Mouse (Mus musculus): ENCODE results near the gene Tmem51. TPM values are rescaled to one million over a fixed set of nuclear protein-coding genes. Genes with fewer than 3 reads are reported as not detected.
A peak's percentile ranks its signal among the peaks of the same experiment; 100 is the strongest.
"Not testable (repeated sequence)": the region's sequence is repeated elsewhere in the genome, so short reads cannot be mapped to it uniquely, and the experiment has no call there.

Tmem51 gene
- total RNA-seq, 2 experiments from 2014 or later = 2.5 to 2.8 TPM

DNA sequence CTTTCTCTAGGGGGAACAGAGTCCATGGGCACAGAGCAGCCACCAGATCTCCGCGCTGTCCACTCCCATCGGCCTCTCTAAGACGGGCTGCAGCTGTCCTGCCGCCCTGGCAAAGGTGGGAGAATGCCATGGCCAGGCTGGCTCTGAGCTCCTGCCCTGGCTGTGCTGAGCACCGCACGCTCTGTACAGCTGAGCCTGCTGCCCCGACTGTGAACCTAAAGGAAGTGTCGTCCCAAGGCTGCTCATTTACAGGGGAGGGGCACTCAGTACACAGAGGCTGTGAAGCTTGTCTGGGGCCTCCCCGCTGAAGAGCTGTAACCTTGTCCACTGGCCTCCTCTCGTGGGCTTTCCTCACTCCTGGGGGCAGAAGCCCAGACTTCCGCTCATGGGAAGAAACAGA, 39.7 kb downstream of the Tmem51 start:
- peak; percentile 58 for DNase-seq

GRCm38 (mm10) chr4:142039662-142040353, 44.3 kb downstream of the Tmem51 start:
- no peak for DNase-seq
- intact Hi-C loops (cut with DNase I; ENCODE audit: low total_unique reads) = loop anchor here (5.0 kb wide), 1 partner anchor 47 kb away; no protein-coding TSS in a partner anchor

More for the DNA sequence above, 39.7 kb downstream of the Tmem51 start:
- intact Hi-C loops (cut with DNase I; ENCODE audit: low total_unique reads) = loop anchor here (5.0 kb wide), 1 partner anchor 43 kb away; no protein-coding TSS in a partner anchor

DNA sequence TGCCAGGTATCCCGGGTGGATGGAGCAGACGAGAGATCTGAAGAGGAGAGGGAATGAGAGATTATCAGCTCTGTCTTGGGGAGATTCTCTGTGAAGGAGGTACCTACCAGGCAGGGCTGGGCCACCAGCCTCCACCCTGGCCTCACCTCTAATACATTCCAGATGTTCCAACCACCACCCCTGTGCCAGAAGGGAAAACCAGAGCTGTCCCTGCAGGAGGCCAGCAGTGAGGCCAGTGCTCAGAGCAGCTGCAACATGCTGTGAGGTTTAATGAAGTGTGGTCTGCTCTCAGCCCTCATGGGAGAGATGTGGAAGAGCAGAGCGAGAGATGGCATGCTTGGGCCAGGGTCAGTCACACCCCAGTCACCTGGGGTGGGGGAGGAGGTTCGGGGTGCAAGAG, 46.2 kb downstream of the Tmem51 start:
- intact Hi-C loops (cut with DNase I; ENCODE audit: low total_unique reads) = no loop called here
- no peak for DNase-seq

DNA sequence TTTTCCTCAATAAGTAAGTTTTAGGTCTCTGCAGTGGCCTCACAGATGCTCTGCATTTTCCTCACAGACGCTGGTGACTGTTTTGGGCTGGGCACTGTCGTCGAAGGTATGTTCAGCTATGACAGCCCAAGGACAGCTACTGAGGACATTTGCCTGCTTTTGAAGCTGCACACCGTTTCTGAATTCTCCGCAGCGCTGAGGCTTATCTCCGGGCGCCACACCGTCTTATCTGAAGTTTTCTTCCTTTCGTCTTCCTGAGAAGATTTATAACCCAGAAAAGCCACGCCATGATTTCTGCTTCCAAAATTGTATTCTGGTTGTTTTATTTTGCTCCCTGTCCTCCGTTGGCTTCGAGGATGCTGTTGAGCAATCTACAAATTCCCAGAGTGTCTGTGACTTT, 55.6 kb downstream of the Tmem51 start:
- intact Hi-C loops (cut with DNase I; ENCODE audit: low total_unique reads) = no loop called here
- no peak for DNase-seq

DNA sequence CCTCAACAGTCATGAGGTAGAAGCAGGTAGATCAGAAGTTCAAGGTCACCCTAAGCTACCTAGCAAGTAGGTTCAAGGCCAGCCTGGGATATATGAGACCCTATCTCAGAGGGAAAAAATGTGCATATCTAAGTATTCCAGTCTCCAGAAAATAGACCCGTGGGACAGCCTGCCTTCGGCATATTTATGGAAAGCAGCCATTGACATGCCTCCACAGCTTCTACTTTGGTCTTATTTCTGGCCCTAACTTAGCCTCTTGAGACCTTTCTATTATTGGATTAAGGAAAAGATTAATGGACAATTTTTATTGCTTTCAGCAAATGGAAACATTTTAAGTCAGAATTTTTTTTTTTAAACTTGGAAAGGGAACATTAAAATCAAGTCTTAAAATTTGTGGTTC, 57.1 kb downstream of the Tmem51 start:
- intact Hi-C loops (cut with DNase I; ENCODE audit: low total_unique reads) = no loop called here
- DNase-seq = no peak

DNA sequence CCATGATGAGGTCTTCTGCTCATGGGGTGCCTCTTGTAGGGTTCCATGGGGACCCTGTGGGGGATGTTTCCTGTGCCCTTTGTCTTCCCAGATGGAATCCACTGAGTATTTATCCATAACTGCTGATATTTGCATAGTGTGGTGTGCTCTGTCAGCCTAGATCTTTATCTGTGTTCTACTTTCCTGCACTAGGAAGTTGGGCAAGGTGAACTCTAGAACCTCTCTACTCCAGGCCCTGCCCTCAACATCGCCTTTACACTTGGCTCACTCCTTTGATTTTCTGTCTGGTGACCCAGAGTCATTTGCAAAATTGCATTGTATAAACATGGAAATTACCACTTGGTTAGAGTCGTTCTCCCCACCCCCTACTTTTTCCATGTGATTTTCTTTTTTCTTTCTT, 59.6 kb downstream of the Tmem51 start:
- no peak for DNase-seq
- intact Hi-C loops (cut with DNase I; ENCODE audit: low total_unique reads) = no loop called here

GRCm38 (mm10) chr4:142023166-142023565, 60.9 kb downstream of the Tmem51 start:
- intact Hi-C loops (cut with DNase I; ENCODE audit: low total_unique reads) = no loop called here

DNA sequence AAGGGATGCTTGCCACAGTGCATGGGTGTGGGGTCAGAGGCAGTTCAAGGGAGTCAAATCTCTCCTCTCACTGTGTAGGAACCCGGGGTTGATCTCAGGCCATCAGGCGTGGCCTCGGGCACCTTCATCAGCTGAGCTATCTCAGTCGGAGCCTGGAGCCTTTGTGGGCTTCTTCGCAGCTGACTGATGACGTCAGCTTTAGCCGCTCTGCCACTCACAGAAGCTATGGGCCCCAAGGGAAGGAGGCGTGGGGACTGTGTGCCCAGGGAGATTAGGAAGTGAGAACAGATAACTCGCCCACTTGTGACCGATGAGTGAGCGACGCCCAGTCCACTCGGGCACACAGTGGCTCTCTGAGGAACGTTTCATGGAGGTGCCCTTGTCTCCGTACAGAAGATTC, 66.4 kb downstream of the Tmem51 start:
- DNase-seq = no peak
- intact Hi-C loops (cut with DNase I; ENCODE audit: low total_unique reads) = no loop called here

More at GRCm38 (mm10) chr4:142023166-142023565, 60.9 kb downstream of the Tmem51 start:
- DNase-seq = no peak

- DNase-seq = peak; percentile 67
- intact Hi-C loops (cut with DNase I; ENCODE audit: low total_unique reads) = no loop called here
These were observed 69.2 kb downstream of the Tmem51 start, which contains the start of gene Fhad1 for GRCm38 (mm10) chr4:142014659-142015608. Fhad1 (minus strand) TSS chr4:142015082.

DNA sequence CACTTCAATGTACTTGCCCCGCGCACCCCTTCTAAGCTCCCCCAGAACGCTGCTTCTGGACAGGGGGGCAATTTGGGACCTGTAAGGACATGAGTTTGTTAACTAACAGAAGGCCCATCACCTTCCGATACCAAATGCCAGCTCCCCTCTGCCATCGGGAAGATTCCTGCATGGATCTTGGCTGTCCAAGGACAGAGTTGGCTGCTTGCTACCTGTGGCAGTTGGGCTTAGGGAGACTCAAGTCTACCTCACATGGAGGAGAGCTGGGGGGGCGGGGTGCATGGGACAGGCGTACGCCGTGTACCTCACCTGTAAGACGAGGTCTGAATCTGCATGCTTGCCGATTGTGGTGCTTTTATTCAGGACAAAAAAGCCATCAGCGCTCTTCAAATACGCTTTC, 72.9 kb downstream of the Tmem51 start:
- intact Hi-C loops (cut with DNase I; ENCODE audit: low total_unique reads) = no loop called here

DNA sequence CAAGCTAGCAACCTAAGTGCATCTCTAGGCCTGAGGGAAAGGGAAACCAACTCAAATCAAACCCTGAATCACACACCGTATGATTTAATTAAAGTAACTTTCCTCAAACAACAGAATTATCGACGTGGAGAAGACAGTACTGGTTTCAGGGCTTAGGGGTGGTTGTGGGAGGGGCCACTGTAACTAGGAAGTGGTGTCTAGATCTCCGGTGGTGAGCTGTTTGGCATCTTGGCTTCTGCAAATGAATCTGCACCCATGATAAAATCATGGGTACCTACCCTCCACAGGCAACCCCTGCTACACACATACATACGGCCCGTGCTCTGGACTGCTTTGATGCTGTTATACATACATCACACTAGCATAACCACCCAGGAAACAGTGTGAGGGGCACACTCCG, 73.7 kb downstream of the Tmem51 start:
- no peak for DNase-seq
- intact Hi-C loops (cut with DNase I; ENCODE audit: low total_unique reads) = no loop called here

More for the DNA sequence above, 72.9 kb downstream of the Tmem51 start:
- DNase-seq = no peak

DNA sequence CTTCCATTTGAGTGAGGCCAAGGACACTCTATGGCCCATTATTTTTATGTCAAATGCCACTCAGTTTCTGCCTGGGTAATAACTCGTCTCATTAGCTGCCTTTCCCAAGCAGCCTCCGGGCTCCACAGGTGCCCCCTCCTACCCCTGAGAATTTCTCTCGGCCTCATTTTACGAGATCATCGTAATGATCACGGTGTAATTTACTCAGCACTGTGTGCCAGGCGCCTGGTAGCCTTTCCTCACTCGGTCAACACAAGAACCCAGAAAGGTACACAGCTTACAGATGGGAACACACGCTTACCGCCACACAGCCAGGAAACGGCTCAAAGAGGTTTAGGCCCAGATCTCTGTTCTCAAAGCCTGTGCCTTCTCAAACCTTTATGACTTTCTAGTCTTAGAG, 75.9 kb downstream of the Tmem51 start:
- intact Hi-C loops (cut with DNase I; ENCODE audit: low total_unique reads) = loop anchor here (5.0 kb wide), 2 partner anchors 94 to 134 kb away; no protein-coding TSS in a partner anchor
- DNase-seq = no peak

- intact Hi-C loops (cut with DNase I; ENCODE audit: low total_unique reads) = no loop called here
- no peak for DNase-seq
These were observed 83.5 kb downstream of the Tmem51 start for GRCm38 (mm10) chr4:142000581-142000980.

DNA sequence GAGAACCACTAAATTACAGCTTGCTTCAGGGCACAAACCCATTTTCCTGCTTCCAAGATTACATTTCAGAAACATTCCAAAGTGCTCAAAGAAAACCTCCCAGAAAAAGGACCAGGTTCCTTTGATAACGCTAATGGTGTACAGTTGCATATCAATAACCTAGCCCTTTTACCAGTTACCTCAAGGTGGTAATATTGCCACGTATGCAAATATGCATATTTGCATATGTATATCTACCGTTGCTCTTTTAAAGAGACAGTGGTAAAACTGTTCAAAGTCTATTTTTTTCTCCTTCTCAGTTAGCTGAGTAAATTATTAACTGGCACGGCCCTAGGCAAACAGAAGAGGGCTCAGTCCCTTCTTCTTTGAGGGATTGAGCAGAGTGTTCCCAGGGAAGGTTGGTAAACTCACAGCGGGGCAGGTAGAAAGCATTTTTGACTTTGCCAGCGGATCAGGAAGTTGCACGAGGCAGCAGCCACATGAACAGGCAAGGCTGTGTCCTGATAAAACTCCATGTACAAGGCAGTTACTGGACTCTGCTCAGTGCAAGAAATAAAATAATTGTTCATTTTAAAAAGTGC, 84.5 kb downstream of the Tmem51 start:
- intact Hi-C loops (cut with DNase I; ENCODE audit: low total_unique reads) = no loop called here
- DNase-seq = no peak

DNA sequence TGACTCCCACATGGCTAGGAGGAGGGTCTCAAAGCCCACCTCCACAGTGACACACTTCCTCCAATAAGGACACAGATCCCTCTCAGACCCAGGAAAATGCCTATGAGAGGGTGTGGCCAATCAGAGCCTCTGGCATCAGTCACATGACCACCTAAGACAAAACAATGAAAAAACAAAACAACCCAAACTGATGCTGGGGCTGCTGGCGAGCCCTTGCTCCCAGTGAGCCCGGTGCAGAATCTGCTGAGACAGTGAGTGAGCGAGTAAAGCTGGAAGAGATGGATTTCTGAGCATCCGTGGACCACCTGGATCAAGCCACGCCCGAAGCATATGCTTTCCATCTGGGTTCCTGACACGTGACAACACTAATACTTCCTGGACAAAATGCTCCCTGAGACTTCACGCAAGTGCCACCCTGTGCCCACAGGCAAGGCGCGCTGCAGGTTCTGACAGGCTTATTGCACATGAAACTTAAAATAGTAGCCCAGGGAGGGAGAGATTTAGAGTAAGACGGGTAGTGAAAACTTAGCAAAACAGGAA, 85.8 kb downstream of the Tmem51 start:
- no peak for DNase-seq
- intact Hi-C loops (cut with DNase I; ENCODE audit: low total_unique reads) = no loop called here

- intact Hi-C loops (cut with DNase I; ENCODE audit: low total_unique reads) = no loop called here
- no peak for DNase-seq
These were observed 87.2 kb downstream of the Tmem51 start for GRCm38 (mm10) chr4:141996880-141997279.

DNA sequence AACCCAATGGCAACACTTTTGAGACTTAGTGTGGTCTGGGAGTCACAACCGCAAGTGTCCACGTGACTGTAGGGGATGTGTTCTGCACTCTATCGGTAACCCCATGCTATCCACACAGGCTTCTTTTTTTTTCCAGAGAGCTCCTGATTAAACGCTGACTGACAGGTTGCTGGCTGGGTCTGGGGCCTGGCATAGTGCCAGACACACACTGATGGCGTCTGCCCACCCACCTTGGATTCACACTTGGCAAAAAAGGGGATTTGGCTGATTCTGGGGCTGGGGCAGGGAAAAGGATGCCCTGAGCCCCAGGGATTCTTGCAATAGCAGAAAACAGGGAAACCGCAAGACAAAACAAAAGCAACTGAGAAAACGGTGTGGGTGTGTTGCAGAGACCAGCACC, 88.0 kb downstream of the Tmem51 start:
- intact Hi-C loops (cut with DNase I; ENCODE audit: low total_unique reads) = no loop called here
- no peak for DNase-seq

GRCm38 (mm10) chr4:141994062-141994471, 90.0 kb downstream of the Tmem51 start:
- DNase-seq; intact Hi-C loops (cut with DNase I; ENCODE audit: low total_unique reads): not testable (repeated sequence)

- DNase-seq = no peak
- intact Hi-C loops (cut with DNase I; ENCODE audit: low total_unique reads) = no loop called here
These were observed 90.6 kb downstream of the Tmem51 start for GRCm38 (mm10) chr4:141993347-141994061.
